Mouse (Mus musculus) B cell, adult 2 months (primary cell): ENCODE measurements around the gene Gm10220.
"Not testable (repeated sequence)": the region's sequence is repeated elsewhere in the genome, so short reads cannot be mapped to it uniquely, and the experiment has no call there.

Source experiments
- DNase-seq, 2 experiments: peaks; one replicate each; pipeline ENCODE4 v3.0.0; 2022

Gene Gm10220

GRCm38 (mm10) chr5:26121321-26121720 lies at the start of gene Gm10220:
Gene Gm10220 (minus strand): TSS chr5:26121421.
- not testable (repeated sequence) for DNase-seq

- no peak for DNase-seq
These were observed 48.6 kb upstream of the Gm10220 start for GRCm38 (mm10) chr5:26169855-26170254.

GRCm38 (mm10) chr5:26165791-26166165 lies 44.6 kb upstream of the Gm10220 start:
- DNase-seq = no peak

GRCm38 (mm10) chr5:26165036-26165790 lies 44.0 kb upstream of the Gm10220 start:
- DNase-seq = no peak

GRCm38 (mm10) chr5:26157396-26158170 lies 36.4 kb upstream of the Gm10220 start:
- no peak for DNase-seq

- no peak for DNase-seq
These were observed 21.7 kb upstream of the Gm10220 start for GRCm38 (mm10) chr5:26142891-26143290.

- DNase-seq = not testable (repeated sequence)
These were observed 16.0 kb downstream of the Gm10220 start, which contains the start of gene 5031410I06Rik for GRCm38 (mm10) chr5:26105262-26105661. Gene 5031410I06Rik (minus strand): TSS chr5:26105362.

- DNase-seq = not testable (repeated sequence)
These were observed 32.0 kb downstream of the Gm10220 start, which contains the start of gene Gm10471 for GRCm38 (mm10) chr5:26089191-26089590. Gene Gm10471 (minus strand): TSS chr5:26089291.

- not testable (repeated sequence) for DNase-seq
These were observed 42.2 kb downstream of the Gm10220 start for GRCm38 (mm10) chr5:26079023-26079422.

GRCm38 (mm10) chr5:26070716-26071115 lies 50.5 kb downstream of the Gm10220 start:
- DNase-seq = no peak
